Mouse (Mus musculus) testis, adult 2 months (tissue): ENCODE results near the gene Nedd9. TPM values are rescaled to one million over a fixed set of nuclear protein-coding genes. Genes with fewer than 3 reads are reported as not detected.

ENCODE experiments used
- polyA plus RNA-seq: library from polyadenylated mRNA; depleted of rRNA; stranded (reverse); fragments of >200 nt; gene quantifications from 2 replicates; pipeline ENCODE4 v1.2.3, GENCODE M21; 2012; rRNA removed

The Nedd9 gene
- polyA plus RNA-seq, 1 experiment = 3.0 TPM

Other genes with a start within 250 kb of the Nedd9 start
- gene Smim13, start 237.5 kb downstream of the Nedd9 start, polyA plus RNA-seq = 14.3 and 16.2 TPM in 2 replicates
- not detected in 2 replicates for gene Gm17364, start 213.4 kb downstream of the Nedd9 start, polyA plus RNA-seq
- 1.4 and 1.6 TPM in 2 replicates for gene Tmem170b, start 118.5 kb upstream of the Nedd9 start, polyA plus RNA-seq